Mouse (Mus musculus): ENCODE measurements at regions not wholly inside any gene's neighbourhood (a gene's known extent, or its start where the extent isn't known, plus 50 kb on each side); places are given as distances from the start of the nearest gene placed in this dataset.
A peak's percentile ranks its signal among the peaks of the same experiment; 100 is the strongest.

GRCm38 (mm10) chr6:14230823-14231222, 359.5 kb upstream of the 2610001J05Rik start:
- Histone ChIP-seq H3K4me2 (ENCODE audit: low read length) (no peak overlapping the region), H3K4me1 (replicated peaks; ENCODE audit: insufficient read depth, low read length) (no peaks in the 10 kb centered on the region), H3K27me3 (ENCODE audit: insufficient read depth, low read length) (no peaks in the 10 kb centered on the region), H3K4me3 (replicated peaks; ENCODE audit: low read depth, low read length) (no peak overlapping the region), H3K9ac (ENCODE audit: low read depth, low read length) (no peak overlapping the region), H3K36me3 (ENCODE audit: insufficient read depth, low read length) (no peaks in the 10 kb centered on the region), H3K9me3 (replicated peaks; ENCODE audit: low read length) (no peaks in the 10 kb centered on the region), H3K27ac (no peak overlapping the region)
- TF ChIP-seq CTCF (IDR thresholded peaks at IDR 0.05; ENCODE audit: low read depth): no peak
- WGBS: 86% methylated on average over 2 of the region's 2 CpGs
- ATAC-seq (replicated peaks; ENCODE audit: low FRiP score, low read depth): no peak
- DNase-seq (ENCODE audit: low spot score): no peak

- H3K27ac ChIP-seq: no peak overlapping the region
- no peaks in the 10 kb centered on the region for H3K27me3 ChIP-seq (ENCODE audit: insufficient read depth, low read length)
- ATAC-seq (replicated peaks; ENCODE audit: low FRiP score, low read depth) (peak; percentile 57; the same call in 1 of the 2 replicates), DNase-seq (ENCODE audit: low spot score) (peak; percentile 59)
- TF ChIP-seq CTCF (IDR thresholded peaks at IDR 0.05; ENCODE audit: low read depth): peak; percentile 82
- H3K9ac ChIP-seq (ENCODE audit: low read depth, low read length): no peak overlapping the region
- H3K4me1 ChIP-seq (replicated peaks; ENCODE audit: insufficient read depth, low read length): no peaks in the 10 kb centered on the region
- H3K36me3 ChIP-seq (ENCODE audit: insufficient read depth, low read length): no peaks in the 10 kb centered on the region
- H3K4me3 ChIP-seq (replicated peaks; ENCODE audit: low read depth, low read length): no peak overlapping the region
- no peak overlapping the region for H3K4me2 ChIP-seq (ENCODE audit: low read length)
- no peaks in the 10 kb centered on the region for H3K9me3 ChIP-seq (replicated peaks; ENCODE audit: low read length)
- WGBS: 2% methylated on average over 2 of the region's 2 CpGs
Observed at GRCm38 (mm10) chr6:14207509-14207908, 336.2 kb upstream of the 2610001J05Rik start.

GRCm38 (mm10) chr6:14197107-14197506, 325.8 kb upstream of the 2610001J05Rik start:
- ATAC-seq (replicated peaks; ENCODE audit: low FRiP score, low read depth) (no peak), DNase-seq (ENCODE audit: low spot score) (no peak)
- H3K4me3 ChIP-seq (replicated peaks; ENCODE audit: low read depth, low read length): no peak overlapping the region
- no peaks in the 10 kb centered on the region for H3K4me1 ChIP-seq (replicated peaks; ENCODE audit: insufficient read depth, low read length)
- no peak overlapping the region for H3K4me2 ChIP-seq (ENCODE audit: low read length)
- H3K9ac ChIP-seq (ENCODE audit: low read depth, low read length): no peak overlapping the region
- no peaks in the 10 kb centered on the region for H3K36me3 ChIP-seq (ENCODE audit: insufficient read depth, low read length)
- TF ChIP-seq CTCF (IDR thresholded peaks at IDR 0.05; ENCODE audit: low read depth): no peak
- H3K27ac ChIP-seq: no peak overlapping the region
- H3K9me3 ChIP-seq (replicated peaks; ENCODE audit: low read length): no peaks in the 10 kb centered on the region
- WGBS: 50% methylated on average over 3 of the region's 3 CpGs
- H3K27me3 ChIP-seq (ENCODE audit: insufficient read depth, low read length): no peaks in the 10 kb centered on the region

- DNase-seq (ENCODE audit: low spot score) (no peak), ATAC-seq (replicated peaks; ENCODE audit: low FRiP score, low read depth) (no peak)
- Histone ChIP-seq H3K27ac (no peak overlapping the region), H3K9me3 (replicated peaks; ENCODE audit: low read length) (no peaks in the 10 kb centered on the region), H3K4me2 (ENCODE audit: low read length) (no peak overlapping the region), H3K27me3 (ENCODE audit: insufficient read depth, low read length) (no peaks in the 10 kb centered on the region), H3K4me3 (replicated peaks; ENCODE audit: low read depth, low read length) (no peak overlapping the region), H3K4me1 (replicated peaks; ENCODE audit: insufficient read depth, low read length) (no peaks in the 10 kb centered on the region), H3K36me3 (ENCODE audit: insufficient read depth, low read length) (no peaks in the 10 kb centered on the region), H3K9ac (ENCODE audit: low read depth, low read length) (no peak overlapping the region)
- WGBS: 86% methylated on average over 5 of the region's 5 CpGs
- no peak for TF ChIP-seq CTCF (IDR thresholded peaks at IDR 0.05; ENCODE audit: low read depth)
Observed at GRCm38 (mm10) chr6:14195351-14195750, 324.0 kb upstream of the 2610001J05Rik start.

GRCm38 (mm10) chr6:14191387-14192023, 320.2 kb upstream of the 2610001J05Rik start:
- Histone ChIP-seq H3K4me1 (replicated peaks; ENCODE audit: insufficient read depth, low read length) (no peaks in the 10 kb centered on the region), H3K27me3 (ENCODE audit: insufficient read depth, low read length) (no peaks in the 10 kb centered on the region), H3K9ac (ENCODE audit: low read depth, low read length) (no peak overlapping the region), H3K4me2 (ENCODE audit: low read length) (no peak overlapping the region), H3K27ac (no peak overlapping the region), H3K9me3 (replicated peaks; ENCODE audit: low read length) (no peaks in the 10 kb centered on the region), H3K4me3 (replicated peaks; ENCODE audit: low read depth, low read length) (no peak overlapping the region), H3K36me3 (ENCODE audit: insufficient read depth, low read length) (no peaks in the 10 kb centered on the region)
- no peak for DNase-seq (ENCODE audit: low spot score)
- ATAC-seq (replicated peaks; ENCODE audit: low FRiP score, low read depth): no peak
- 75% methylated on average over 4 of the region's 4 CpGs for WGBS
- no peak for TF ChIP-seq CTCF (IDR thresholded peaks at IDR 0.05; ENCODE audit: low read depth)

GRCm38 (mm10) chr6:14185921-14186420, 314.7 kb upstream of the 2610001J05Rik start:
- H3K4me3 ChIP-seq (replicated peaks; ENCODE audit: low read depth, low read length): no peak overlapping the region
- ATAC-seq (replicated peaks; ENCODE audit: low FRiP score, low read depth) (no peak), DNase-seq (ENCODE audit: low spot score) (no peak)
- no peak overlapping the region for H3K9ac ChIP-seq (ENCODE audit: low read depth, low read length)
- no peaks in the 10 kb centered on the region for H3K9me3 ChIP-seq (replicated peaks; ENCODE audit: low read length)
- no peaks in the 10 kb centered on the region for H3K36me3 ChIP-seq (ENCODE audit: insufficient read depth, low read length)
- 64% methylated on average over 2 of the region's 2 CpGs for WGBS
- H3K4me2 ChIP-seq (ENCODE audit: low read length): no peak overlapping the region
- H3K4me1 ChIP-seq (replicated peaks; ENCODE audit: insufficient read depth, low read length): no peaks in the 10 kb centered on the region
- no peak overlapping the region for H3K27ac ChIP-seq
- TF ChIP-seq CTCF (IDR thresholded peaks at IDR 0.05; ENCODE audit: low read depth): no peak
- H3K27me3 ChIP-seq (ENCODE audit: insufficient read depth, low read length): no peaks in the 10 kb centered on the region

- H3K36me3 ChIP-seq (ENCODE audit: insufficient read depth, low read length): no peaks in the 10 kb centered on the region
- H3K9me3 ChIP-seq (replicated peaks; ENCODE audit: low read length): no peaks in the 10 kb centered on the region
- no peak overlapping the region for H3K4me3 ChIP-seq (replicated peaks; ENCODE audit: low read depth, low read length)
- H3K4me1 ChIP-seq (replicated peaks; ENCODE audit: insufficient read depth, low read length): no peaks in the 10 kb centered on the region
- no peak overlapping the region for H3K9ac ChIP-seq (ENCODE audit: low read depth, low read length)
- H3K27ac ChIP-seq: no peak overlapping the region
- DNase-seq (ENCODE audit: low spot score) (no peak), ATAC-seq (replicated peaks; ENCODE audit: low FRiP score, low read depth) (no peak)
- no peak for TF ChIP-seq CTCF (IDR thresholded peaks at IDR 0.05; ENCODE audit: low read depth)
- H3K27me3 ChIP-seq (ENCODE audit: insufficient read depth, low read length): no peaks in the 10 kb centered on the region
- H3K4me2 ChIP-seq (ENCODE audit: low read length): no peak overlapping the region
Observed at GRCm38 (mm10) chr6:14147370-14147769, 276.1 kb upstream of the 2610001J05Rik start.
